Mouse (Mus musculus) liver, embryonic 15.5 days (tissue): ENCODE measurements around the gene Frmd5. TPM values are rescaled to one million over a fixed set of nuclear protein-coding genes. Genes with fewer than 3 reads are reported as not detected.
"Not testable (repeated sequence)": the region's sequence is repeated elsewhere in the genome, so short reads cannot be mapped to it uniquely, and the experiment has no call there.

Experiments used
- ATAC-seq: fragments of 200-750 bp; cut with Nextera tagmentation; 2 replicates; pipeline ENCODE4 v1.8.0; 2017; ENCODE audit warnings: moderate number of reproducible peaks, mild to moderate bottlenecking, moderate library complexity; ENCODE audit not compliant: insufficient read depth
- H3K27ac ChIP-seq: fragments of 300-500 bp; sonication (generic); replicated peaks from 2 replicates; pipeline ENCODE4 v1.5.1; 2015; ENCODE audit warnings: mild to moderate bottlenecking, inconsistent platforms
- H3K27me3 ChIP-seq: fragments of 300-500 bp; sonication (generic); 2 replicates; pipeline ENCODE4 v1.6.1; 2015; ENCODE audit warnings: mild to moderate bottlenecking, inconsistent platforms
- H3K36me3 ChIP-seq: fragments of 300-500 bp; sonication (generic); replicated peaks from 2 replicates; pipeline ENCODE4 v1.6.1; 2015; ENCODE audit warnings: moderate library complexity, mild to moderate bottlenecking, inconsistent platforms
- H3K4me1 ChIP-seq: fragments of 300-500 bp; sonication (generic); replicated peaks from 2 replicates; pipeline ENCODE4 v1.6.1; 2015; ENCODE audit warnings: inconsistent platforms
- H3K4me2 ChIP-seq: fragments of 300-500 bp; sonication (generic); 2 replicates; pipeline ENCODE4 v1.6.1; 2015; ENCODE audit warnings: moderate library complexity, mild to moderate bottlenecking, inconsistent platforms
- H3K4me3 ChIP-seq: fragments of 300-500 bp; sonication (generic); replicated peaks from 2 replicates; pipeline ENCODE4 v1.5.1; 2015; ENCODE audit warnings: mild to moderate bottlenecking, inconsistent platforms
- H3K9ac ChIP-seq: fragments of 300-500 bp; sonication (generic); 2 replicates; pipeline ENCODE4 v1.6.1; 2015; ENCODE audit warnings: moderate library complexity, mild to moderate bottlenecking, inconsistent platforms
- H3K9me3 ChIP-seq: fragments of 300-500 bp; sonication (generic); replicated peaks from 2 replicates; pipeline ENCODE4 v1.6.1; 2016; ENCODE audit warnings: inconsistent platforms
- WGBS: fragments of 180-500 bp; shearing (Covaris S2); methylation state at CpG from one replicate; pipeline ENCODE4 v1.1.7; 2015; ENCODE audit warnings: mixed read lengths; ENCODE audit not compliant: insufficient replicate concordance; 5-methylcytosine and 5-hydroxymethylcytosine counted together
- polyA plus RNA-seq: library from polyadenylated mRNA; unstranded; fragments of >200 nt; fragmentation: Nextera tagmentation; extraction: Ambion mirVana; gene quantifications from 2 replicates; pipeline ENCODE4 v1.2.1, GENCODE M21; 2015

Frmd5 gene
- polyA plus RNA-seq, 1 experiment from 2014 or later = 0.13 TPM

DNA sequence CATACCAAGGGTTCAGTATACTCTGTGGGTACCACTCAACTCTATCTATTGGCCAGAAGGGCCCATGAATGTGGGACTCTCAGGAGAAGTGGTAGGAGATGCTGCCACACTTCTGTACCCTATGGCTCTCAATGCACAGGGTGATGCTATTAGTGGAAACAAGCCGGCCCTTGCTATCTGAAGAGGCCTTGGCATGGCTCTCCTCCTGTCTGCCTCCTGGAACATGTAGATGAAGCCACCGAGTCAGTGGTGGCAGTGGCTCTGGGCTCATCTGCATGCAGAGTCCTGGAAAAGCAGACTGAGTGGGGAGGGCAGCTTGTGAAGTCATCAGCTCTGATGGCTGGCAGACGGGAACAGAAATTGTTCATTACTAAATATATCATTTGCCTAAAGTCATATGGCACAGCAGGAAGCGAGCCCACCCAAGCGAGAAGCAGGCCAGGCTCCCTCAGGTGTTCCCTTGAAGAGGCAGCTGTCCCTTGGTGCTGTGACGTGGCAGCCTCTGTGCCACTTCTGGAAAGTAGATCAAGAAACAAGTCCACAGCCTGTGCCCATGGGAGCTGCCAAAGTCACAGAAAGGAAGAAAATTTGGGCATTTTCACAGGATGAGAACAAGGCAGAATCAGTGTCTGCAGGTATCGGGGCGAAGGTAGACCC is 235.8 kb downstream of the Frmd5 start:
- no peaks in the 10 kb centered on the region for H3K36me3 ChIP-seq
- H3K9me3 ChIP-seq = no peaks in the 10 kb centered on the region
- 51% methylated on average over 8 of the region's 8 CpGs for WGBS
- H3K27ac ChIP-seq = no peak overlapping the region
- no peak overlapping the region for H3K9ac ChIP-seq
- H3K4me3 ChIP-seq = no peak overlapping the region
- no peak overlapping the region for H3K4me2 ChIP-seq
- no peaks in the 10 kb centered on the region for H3K4me1 ChIP-seq
- no peaks in the 10 kb centered on the region for H3K27me3 ChIP-seq
- ATAC-seq = no peak

GRCm38 (mm10) chr2:121570049-121570448 is 236.8 kb downstream of the Frmd5 start:
- Histone ChIP-seq H3K4me1 (no peaks in the 10 kb centered on the region), H3K27me3 (no peaks in the 10 kb centered on the region), H3K9ac (no peak overlapping the region), H3K4me3 (no peak overlapping the region), H3K4me2 (no peak overlapping the region), H3K27ac (no peak overlapping the region), H3K36me3 (no peaks in the 10 kb centered on the region), H3K9me3 (no peaks in the 10 kb centered on the region)
- 49% methylated on average over 3 of the region's 3 CpGs for WGBS
- no peak for ATAC-seq

- H3K9ac ChIP-seq = no peak overlapping the region
- H3K36me3 ChIP-seq = no peaks in the 10 kb centered on the region
- H3K27ac ChIP-seq = no peak overlapping the region
- no peaks in the 10 kb centered on the region for H3K27me3 ChIP-seq
- WGBS = 53% methylated on average over 5 of the region's 5 CpGs
- no peak overlapping the region for H3K4me2 ChIP-seq
- ATAC-seq = no peak
- H3K4me3 ChIP-seq = no peak overlapping the region
- no peaks in the 10 kb centered on the region for H3K9me3 ChIP-seq
- no peaks in the 10 kb centered on the region for H3K4me1 ChIP-seq
These were observed 241.0 kb downstream of the Frmd5 start for GRCm38 (mm10) chr2:121565911-121566310.

DNA sequence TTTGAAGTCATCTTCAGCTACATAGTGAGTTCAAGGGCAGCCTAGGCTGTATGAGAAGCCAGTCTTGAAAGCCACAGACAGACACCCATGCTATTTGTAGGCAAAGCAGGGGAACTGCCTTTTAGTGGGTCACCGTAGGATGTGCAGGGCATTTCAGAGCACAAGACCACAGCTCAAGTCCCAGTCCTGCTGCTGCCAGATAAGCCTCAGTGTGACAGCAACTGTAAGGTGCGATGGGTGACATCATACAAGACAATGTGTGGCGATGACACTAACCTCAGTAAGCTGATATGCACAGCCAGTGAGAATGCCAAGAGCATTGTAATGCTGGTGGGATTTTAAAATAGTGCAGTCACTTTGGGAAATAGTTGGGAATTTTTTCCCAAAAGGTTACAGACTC is 243.8 kb downstream of the Frmd5 start:
- peak; percentile 64; the same call in 1 of the 2 replicates for ATAC-seq
- WGBS = 19% methylated on average over 3 of the region's 3 CpGs
- H3K4me2 ChIP-seq = no peak overlapping the region

DNA sequence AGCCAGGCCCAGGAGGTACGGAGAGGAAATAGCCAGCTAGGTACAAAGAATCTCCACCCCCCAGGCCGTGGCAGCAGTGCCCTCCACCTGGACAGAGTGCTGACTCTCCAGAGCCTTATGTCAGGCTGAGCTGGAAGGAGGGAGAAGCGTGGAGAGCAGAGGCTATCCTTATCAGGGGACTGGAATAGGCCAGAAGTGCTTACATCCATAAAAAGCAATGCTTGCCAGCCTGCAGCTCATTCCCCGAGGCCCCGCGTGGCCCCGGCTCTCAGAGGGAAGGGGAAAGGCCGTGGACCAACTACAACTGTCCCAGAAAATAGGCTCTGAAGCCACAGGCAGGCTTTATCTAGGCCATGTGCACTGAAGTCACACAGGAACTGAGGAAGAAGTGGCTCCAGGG is 255.6 kb downstream of the Frmd5 start:
- Histone ChIP-seq H3K9ac (no peak overlapping the region), H3K9me3 (no peaks in the 10 kb centered on the region), H3K36me3 (peaks cover 15% of the 10 kb centered on the region), H3K27me3 (no peaks in the 10 kb centered on the region), H3K4me1 (no peaks in the 10 kb centered on the region), H3K27ac (no peak overlapping the region), H3K4me3 (no peak overlapping the region), H3K4me2 (no peak overlapping the region)
- 76% methylated on average over 8 of the region's 8 CpGs for WGBS
- ATAC-seq = no peak

More for the DNA sequence above, 243.8 kb downstream of the Frmd5 start:
- Histone ChIP-seq H3K27ac (no peak overlapping the region), H3K9me3 (no peaks in the 10 kb centered on the region), H3K4me1 (no peaks in the 10 kb centered on the region), H3K9ac (no peak overlapping the region), H3K27me3 (no peaks in the 10 kb centered on the region), H3K4me3 (no peak overlapping the region), H3K36me3 (no peaks in the 10 kb centered on the region)

DNA sequence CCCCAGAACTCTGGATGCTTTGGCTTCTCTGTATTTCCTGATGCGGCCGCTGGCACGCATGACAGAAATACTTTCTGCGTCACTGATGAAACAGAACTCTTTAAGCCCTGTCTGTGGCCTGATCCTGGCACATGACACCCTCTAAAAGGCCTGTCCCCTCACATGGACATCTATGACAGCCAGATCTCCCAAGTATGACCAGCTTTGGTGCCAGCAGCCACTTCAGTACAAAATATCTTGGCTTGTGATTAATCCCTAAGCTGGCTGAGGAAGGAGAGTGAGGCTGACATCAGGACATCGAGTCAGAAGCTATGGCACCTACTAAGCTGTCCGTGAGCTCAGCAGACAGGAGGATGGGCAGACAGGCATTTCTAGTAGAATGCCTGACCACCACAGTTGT is 257.3 kb downstream of the Frmd5 start:
- H3K4me1 ChIP-seq = no peaks in the 10 kb centered on the region
- no peak overlapping the region for H3K4me3 ChIP-seq
- H3K36me3 ChIP-seq = peaks cover 29% of the 10 kb centered on the region
- H3K27ac ChIP-seq = no peak overlapping the region
- H3K4me2 ChIP-seq = no peak overlapping the region
- no peak overlapping the region for H3K9ac ChIP-seq
- H3K27me3 ChIP-seq = no peaks in the 10 kb centered on the region
- ATAC-seq = no peak
- 87% methylated on average over 6 of the region's 6 CpGs for WGBS
- H3K9me3 ChIP-seq = no peaks in the 10 kb centered on the region

- no peak for ATAC-seq
- H3K4me1 ChIP-seq = no peaks in the 10 kb centered on the region
- no peak overlapping the region for H3K4me2 ChIP-seq
- no peak overlapping the region for H3K9ac ChIP-seq
- no peaks in the 10 kb centered on the region for H3K9me3 ChIP-seq
- no peaks in the 10 kb centered on the region for H3K27me3 ChIP-seq
- WGBS = 84% methylated on average over 3 of the region's 3 CpGs
- H3K27ac ChIP-seq = no peak overlapping the region
- peaks cover 65% of the 10 kb centered on the region for H3K36me3 ChIP-seq
- H3K4me3 ChIP-seq = no peak overlapping the region
These were observed 262.1 kb downstream of the Frmd5 start for GRCm38 (mm10) chr2:121544829-121545228.

DNA sequence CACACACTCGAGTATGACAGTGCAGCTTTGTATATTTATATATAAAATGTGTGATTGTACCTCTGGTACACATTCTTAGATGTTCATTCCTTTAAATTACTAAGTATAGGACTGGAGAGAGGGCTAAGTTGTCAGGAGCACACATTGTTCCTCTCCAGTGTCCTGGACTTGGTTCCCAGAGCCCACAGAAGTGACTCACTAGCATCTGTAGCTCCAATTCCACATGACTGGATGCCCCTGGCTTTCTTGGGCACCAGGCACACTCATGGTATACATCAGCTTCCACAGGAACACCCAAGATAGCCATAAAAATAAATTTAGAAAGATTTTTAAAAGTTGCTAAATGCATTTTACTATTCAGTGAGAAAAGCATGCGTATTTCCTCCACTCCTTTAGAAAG is 281.8 kb downstream of the Frmd5 start:
- no peak overlapping the region for H3K4me2 ChIP-seq
- H3K9me3 ChIP-seq = no peaks in the 10 kb centered on the region
- no peaks in the 10 kb centered on the region for H3K4me1 ChIP-seq
- H3K9ac ChIP-seq = no peak overlapping the region
- 80% methylated on average over 2 of the region's 2 CpGs for WGBS
- H3K27me3 ChIP-seq = no peaks in the 10 kb centered on the region
- ATAC-seq = no peak
- no peak overlapping the region for H3K27ac ChIP-seq
- no peak overlapping the region for H3K4me3 ChIP-seq
- H3K36me3 ChIP-seq = peaks cover 71% of the 10 kb centered on the region

- H3K4me2 ChIP-seq, H3K9me3 ChIP-seq, H3K27me3 ChIP-seq, H3K4me1 ChIP-seq, ATAC-seq, H3K4me3 ChIP-seq, H3K27ac ChIP-seq, H3K9ac ChIP-seq: not testable (repeated sequence)
- 74% methylated on average over 3 of the region's 3 CpGs for WGBS
- H3K36me3 ChIP-seq = peaks cover 76% of the 10 kb centered on the region
These were observed 284.1 kb downstream of the Frmd5 start for GRCm38 (mm10) chr2:121522830-121523229.

GRCm38 (mm10) chr2:121522006-121522405 is 284.9 kb downstream of the Frmd5 start:
- no peaks in the 10 kb centered on the region for H3K4me1 ChIP-seq
- H3K9me3 ChIP-seq = no peaks in the 10 kb centered on the region
- 72% methylated on average over 2 of the region's 2 CpGs for WGBS
- ATAC-seq = no peak
- H3K9ac ChIP-seq = no peak overlapping the region
- no peaks in the 10 kb centered on the region for H3K27me3 ChIP-seq
- no peak overlapping the region for H3K4me2 ChIP-seq
- peaks cover 82% of the 10 kb centered on the region for H3K36me3 ChIP-seq
- no peak overlapping the region for H3K27ac ChIP-seq
- no peak overlapping the region for H3K4me3 ChIP-seq

GRCm38 (mm10) chr2:121518711-121519110 is 288.2 kb downstream of the Frmd5 start:
- H3K36me3 ChIP-seq = peaks cover 76% of the 10 kb centered on the region
- H3K4me2 ChIP-seq, H3K4me3 ChIP-seq, H3K27me3 ChIP-seq, H3K9me3 ChIP-seq, H3K27ac ChIP-seq, H3K9ac ChIP-seq, ATAC-seq, H3K4me1 ChIP-seq: not testable (repeated sequence)
- 88% methylated on average over 4 of the region's 4 CpGs for WGBS

DNA sequence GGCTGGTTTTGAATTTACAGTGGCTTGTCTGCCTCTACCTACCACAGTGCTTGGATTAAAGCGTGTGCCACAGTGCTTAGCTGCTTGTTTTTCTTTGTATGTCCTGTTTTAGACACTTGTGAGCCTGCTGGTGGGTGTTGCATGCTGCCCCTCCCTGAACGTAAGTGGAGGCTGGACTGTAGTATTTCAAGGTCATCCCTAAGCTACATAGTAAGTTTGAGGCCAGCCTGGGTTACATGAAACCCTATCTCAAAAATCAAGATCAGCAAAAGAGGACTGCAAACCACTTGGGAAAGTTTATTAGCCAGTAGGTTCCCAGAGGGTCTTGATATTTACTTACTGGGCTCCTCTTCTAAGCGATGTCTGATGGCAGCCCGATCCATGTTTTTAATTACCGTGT is 288.8 kb downstream of the Frmd5 start:
- 83% methylated on average over 5 of the region's 5 CpGs for WGBS
- peaks cover 76% of the 10 kb centered on the region for H3K36me3 ChIP-seq
- H3K9ac ChIP-seq = no peak overlapping the region
- H3K27me3 ChIP-seq = no peaks in the 10 kb centered on the region
- no peaks in the 10 kb centered on the region for H3K9me3 ChIP-seq
- H3K4me1 ChIP-seq = 0 out of 2 replicates have a peak, but pooled peaks cover under 1% of the 10 kb centered on the region
- H3K4me3 ChIP-seq = no peak overlapping the region
- no peak overlapping the region for H3K27ac ChIP-seq
- no peak for ATAC-seq
- H3K4me2 ChIP-seq = no peak overlapping the region
